Comparison of ENCODE assay signal across 8 mouse cellular contexts in the genomic region with DNA sequence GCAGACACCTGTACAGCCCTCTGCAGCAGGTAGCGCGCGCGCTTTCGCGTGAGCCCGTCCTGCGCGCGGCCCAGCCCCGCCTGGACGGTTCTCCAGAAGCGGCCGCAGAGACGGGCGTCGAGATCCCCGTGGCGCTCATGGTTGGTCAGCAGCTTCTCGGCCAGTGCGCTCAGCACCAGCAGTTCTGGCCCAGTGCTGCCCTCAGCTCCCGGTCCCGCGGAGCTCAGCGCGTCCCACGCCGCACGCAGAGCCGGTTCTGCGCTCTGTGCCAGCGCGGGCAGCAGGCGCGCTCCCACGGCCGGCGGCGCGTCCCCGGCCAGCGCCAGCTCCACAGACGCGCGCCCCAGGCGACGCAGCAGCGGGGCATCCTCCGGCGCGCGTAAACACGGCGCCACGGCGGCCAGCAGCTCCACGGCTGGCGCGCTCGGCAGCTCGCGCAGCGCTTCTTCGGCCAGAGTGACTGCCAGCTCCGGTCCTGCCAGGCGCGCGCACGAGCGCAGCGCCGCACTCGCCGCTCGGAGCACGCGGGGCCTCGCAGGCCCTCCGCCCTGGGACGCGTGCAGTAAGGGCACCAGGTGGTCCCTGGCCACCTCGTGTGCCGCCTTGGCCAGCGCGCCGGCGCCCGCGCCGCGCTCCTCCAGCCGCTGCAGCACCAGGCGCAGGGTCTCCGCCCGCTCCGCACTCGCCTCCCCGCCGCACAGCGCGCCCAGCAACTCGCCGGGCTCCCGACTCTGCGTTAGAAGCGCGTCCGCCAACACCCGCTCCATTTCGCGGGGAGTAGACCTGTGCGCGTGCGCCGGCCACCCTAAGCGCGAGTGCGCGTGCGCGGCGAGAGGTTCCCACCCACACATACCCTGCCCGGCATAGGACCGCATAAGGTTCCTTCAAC. TPM values are rescaled to one million over a fixed set of nuclear protein-coding genes. Genes with fewer than 3 reads are reported as not detected.
DNase-seq lines count a peak whose midpoint lies in the region; ATAC-seq and TF ChIP-seq lines count a peak whose summit lies in the region.

A gene (minus strand): TSS at position 767 of the 889 bp plus-strand sequence.

- peak; percentile 93 for ATAC-seq in heart, embryonic 14.5 days (ENCODE audit: insufficient number of reproducible peaks, insufficient read depth, low FRiP score, low read depth)
- ATAC-seq in liver, embryonic 11.5 days (replicated peaks; ENCODE audit: low FRiP score): peak; percentile 87

- H3K79me2 ChIP-seq in myocyte (ENCODE audit: control insufficient read depth, insufficient read depth): no peaks in the 10 kb centered on the region

- H3K9me3 ChIP-seq in forebrain, embryonic 10.5 days: no peaks in the 10 kb centered on the region
- no peaks in the 10 kb centered on the region for H3K9me3 ChIP-seq in heart, embryonic 14.5 days (ENCODE audit: control insufficient read depth, low read length)
- no peaks in the 10 kb centered on the region for H3K9me3 ChIP-seq in liver, embryonic 11.5 days (ENCODE audit: control insufficient read depth, low read length)

- under 1% methylated on average over 119 of the region's 124 CpGs for WGBS in forebrain, embryonic 10.5 days
- under 1% methylated on average over 121 of the region's 124 CpGs for WGBS in heart, embryonic 14.5 days
- under 1% methylated on average over 120 of the region's 124 CpGs for WGBS in liver, embryonic 11.5 days

- peak; percentile 97 for DNase-seq in CD4-positive, CD25-positive, alpha-beta regulatory T cell, adult 2 months (ENCODE audit: low read depth, low spot score)
- peak; percentile 90 for DNase-seq in forebrain, embryonic 10.5 days (ENCODE audit: extremely low spot score, low spot score)
- peak; percentile 94 for DNase-seq in kidney, postnatal 10 days
- DNase-seq in liver, embryonic 11.5 days (ENCODE audit: low spot score): peak; percentile 90
- DNase-seq in spleen, postnatal 4 days (ENCODE audit: low spot score in 2 of 2): peak; percentile 84 to 94

- no peak within 1 kb of the TSS for H3K27ac ChIP-seq in brown adipose tissue, adult 24 weeks (replicated peaks; ENCODE audit: low read depth, low read length)
- peak within 1 kb of the TSS; percentile 92 for H3K27ac ChIP-seq in forebrain, embryonic 10.5 days
- H3K27ac ChIP-seq in heart, embryonic 14.5 days (replicated peaks in 1 of 2; ENCODE audit: control insufficient read depth in 1 of 2, insufficient read depth in 1 of 2, low read depth in 2 of 2, low read length in 2 of 2): peak within 1 kb of the TSS; percentile 37 to 82; a peak in 3 of 4 replicates
- H3K27ac ChIP-seq in liver, embryonic 11.5 days (ENCODE audit: low read depth, low read length): peak within 1 kb of the TSS; percentile 58

- H3K4me2 ChIP-seq in heart, embryonic 14.5 days (ENCODE audit: low read length): peak within 1 kb of the TSS; percentile 94
- H3K4me2 ChIP-seq in liver, embryonic 11.5 days: peak within 1 kb of the TSS; percentile 94
- peak within 1 kb of the TSS; percentile 97 for H3K4me2 ChIP-seq in myocyte (ENCODE audit: low read depth)

- TF ChIP-seq POLR2A in myocyte (IDR thresholded peaks at IDR 0.05; ENCODE audit: insufficient read length, low read depth): peak; percentile 67

- H3K9ac ChIP-seq in heart, embryonic 14.5 days (ENCODE audit: low read length): peak within 1 kb of the TSS; percentile 86
- peak within 1 kb of the TSS; percentile 84 for H3K9ac ChIP-seq in liver, embryonic 11.5 days (ENCODE audit: low read depth, low read length)

- peak within 1 kb of the TSS; percentile 72 for H3K4me3 ChIP-seq in brown adipose tissue, adult 24 weeks (ENCODE audit: insufficient read depth, low read depth, low read length)
- peak within 1 kb of the TSS; percentile 89 for H3K4me3 ChIP-seq in forebrain, embryonic 10.5 days
- H3K4me3 ChIP-seq in heart, embryonic 14.5 days (ENCODE audit: control insufficient read depth in 1 of 2, insufficient read depth in 1 of 2, low read depth in 1 of 2, low read length in 2 of 2): peak within 1 kb of the TSS; percentile 57 to 91
- peak within 1 kb of the TSS; percentile 87 for H3K4me3 ChIP-seq in liver, embryonic 11.5 days (ENCODE audit: low read depth, low read length)
- H3K4me3 ChIP-seq in myocyte: peak within 1 kb of the TSS; percentile 31

- H3K36me3 ChIP-seq in forebrain, embryonic 10.5 days (replicated peaks): peaks cover 16% of the 10 kb centered on the region
- peaks cover 16% of the 10 kb centered on the region for H3K36me3 ChIP-seq in heart, embryonic 14.5 days (ENCODE audit: control insufficient read depth, insufficient read depth, low read length)
- H3K36me3 ChIP-seq in liver, embryonic 11.5 days (ENCODE audit: control insufficient read depth, insufficient read depth, low read length): no peaks in the 10 kb centered on the region
- peaks cover 4% of the 10 kb centered on the region for H3K36me3 ChIP-seq in myocyte (ENCODE audit: control insufficient read depth, insufficient read depth)

- 0 out of 2 replicates have a peak, but pooled peaks cover 2% of the 10 kb centered on the region for H3K4me1 ChIP-seq in brown adipose tissue, adult 24 weeks (ENCODE audit: control insufficient read depth, insufficient read depth, insufficient read length, low read length)
- H3K4me1 ChIP-seq in forebrain, embryonic 10.5 days: peaks cover 31% of the 10 kb centered on the region
- peaks cover 6 to 12% of the 10 kb centered on the region in 2 experiments for H3K4me1 ChIP-seq in heart, embryonic 14.5 days (ENCODE audit: control insufficient read depth in 2 of 2, insufficient read depth in 2 of 2, low read length in 2 of 2)
- peaks cover 13% of the 10 kb centered on the region for H3K4me1 ChIP-seq in liver, embryonic 11.5 days (replicated peaks; ENCODE audit: control insufficient read depth, insufficient read depth, low read length)

- H3K27me3 ChIP-seq in forebrain, embryonic 10.5 days (ENCODE audit: poor library complexity, severe bottlenecking): peaks cover 25% of the 10 kb centered on the region
- peaks cover 7% of the 10 kb centered on the region; the same call in 1 of the 2 replicates for H3K27me3 ChIP-seq in heart, embryonic 14.5 days (ENCODE audit: control insufficient read depth, insufficient read depth, low read length)
- H3K27me3 ChIP-seq in liver, embryonic 11.5 days (replicated peaks; ENCODE audit: control insufficient read depth, insufficient read depth, low read length): peaks cover 8% of the 10 kb centered on the region
- no peaks in the 10 kb centered on the region for H3K27me3 ChIP-seq in myocyte (ENCODE audit: control insufficient read depth, insufficient read depth, insufficient read length)

- peak within 1 kb of the TSS; percentile 74 for H3ac ChIP-seq in myocyte (ENCODE audit: control insufficient read depth, insufficient read length)

TF ChIP-seq in myocyte, 11 proteins besides CTCF, POLR2A, EP300 and RAD21:
- no peak for TF ChIP-seq CEBPB (IDR thresholded peaks at IDR 0.05; ENCODE audit: insufficient read depth, poor library complexity, severe bottlenecking)
- TF ChIP-seq REST (IDR thresholded peaks at IDR 0.05; ENCODE audit: insufficient read depth, insufficient read length): no peak
- TF ChIP-seq E2F4 (IDR thresholded peaks at IDR 0.05; ENCODE audit: insufficient read depth): peak; percentile 11
- peak in 1 of 3 experiments; percentile 26 for TF ChIP-seq MYOG (IDR thresholded peaks at IDR 0.05; ENCODE audit: control insufficient read depth in 1 of 3, insufficient read depth in 1 of 3, insufficient read length in 2 of 3, low read depth in 2 of 3)
- peak; percentile 22 for TF ChIP-seq SRF (IDR thresholded peaks at IDR 0.05; ENCODE audit: control insufficient read depth, insufficient read length, low read depth)
- peak; percentile 66 for TF ChIP-seq POLR2AphosphoS2 (IDR thresholded peaks at IDR 0.05; ENCODE audit: insufficient read length, low read depth)

RNA-seq across cellular contexts. Expression of the gene that starts here (rescaled TPM):
- polyA plus RNA-seq in brown adipose tissue, adult 24 weeks (2012; ENCODE audit: insufficient read depth, insufficient read length, missing spikeins): 0.79 and 1.1 TPM in 2 replicates
- polyA plus RNA-seq in forebrain, embryonic 10.5 days (2016; fragmentation: Nextera tagmentation; extraction: Ambion mirVana): 1.9 and 2.3 TPM in 2 replicates
- polyA plus RNA-seq in heart, embryonic 14.5 days (2014; fragmentation: Nextera tagmentation; extraction: Ambion mirVana): 2.1 and 2.3 TPM in 2 replicates
- polyA plus RNA-seq in liver, embryonic 11.5 days (2014; fragmentation: Nextera tagmentation; extraction: Ambion mirVana): 4.7 and 4.9 TPM in 2 replicates
- 1.7 TPM for polyA plus RNA-seq in myocyte (2012; fragmentation: generic; extraction: Trizol)

Comparison
In these comparisons a context has a peak if more than half of its experiments do, and no peak if none do; other contexts are left out.
1. H3K4me3 ChIP-seq: peak in every context shown above with its lines; median percentile 89 in forebrain, embryonic 10.5 days; 87 in liver, embryonic 11.5 days; 74 in heart, embryonic 14.5 days; 72 in brown adipose tissue, adult 24 weeks; 31 in myocyte.